ENCODE assay signal across 7 mouse cellular contexts in genomic region chr5:45858368-45858767, GRCm38 (mm10). TPM values are rescaled to one million over a fixed set of nuclear protein-coding genes. Genes with fewer than 3 reads are reported as not detected.
A peak's percentile ranks its signal among the peaks of the same experiment; 100 is the strongest.
DNase-seq lines count a peak whose midpoint lies in the region; ATAC-seq and TF ChIP-seq lines count a peak whose summit lies in the region.

No protein-coding gene starts in this region.

- peak overlapping the region; percentile 83; the same call in 1 of the 2 replicates for H3K4me2 ChIP-seq in lung, postnatal 0 days (replicated peaks; ENCODE audit: low read depth, low read length)
- peak overlapping the region; percentile 86 for H3K4me2 ChIP-seq in forebrain, embryonic 16.5 days (ENCODE audit: low read length)
- H3K4me2 ChIP-seq in limb, embryonic 15.5 days: peak overlapping the region; percentile 76
- H3K4me2 ChIP-seq in stomach, embryonic 15.5 days: peak overlapping the region; percentile 79

- no peak overlapping the region for H3K4me3 ChIP-seq in lung, postnatal 0 days (ENCODE audit: low read depth, low read length)
- no peak overlapping the region for H3K4me3 ChIP-seq in lung, adult 2 months (replicated peaks; ENCODE audit: extremely low read depth, low read depth, low read length)
- peak overlapping the region; percentile 80 for H3K4me3 ChIP-seq in forebrain, embryonic 16.5 days (replicated peaks; ENCODE audit: low read length)
- H3K4me3 ChIP-seq in limb, embryonic 15.5 days: peak overlapping the region; percentile 92
- H3K4me3 ChIP-seq in stomach, embryonic 15.5 days (replicated peaks): peak overlapping the region; percentile 89; the same call in 1 of the 2 replicates

- TF ChIP-seq CTCF in lung, postnatal 0 days (IDR thresholded peaks at IDR 0.05): no peak
- no peak for TF ChIP-seq CTCF in lung, adult 2 months (IDR thresholded peaks at IDR 0.05; ENCODE audit: insufficient read depth, low read length)

- no peak for ATAC-seq in lung, postnatal 0 days
- no peak for ATAC-seq in forebrain, embryonic 16.5 days
- no peak for ATAC-seq in limb, embryonic 15.5 days (ENCODE audit: insufficient number of reproducible peaks, low FRiP score, low TSS enrichment, low read depth)
- ATAC-seq in stomach, embryonic 15.5 days (ENCODE audit: insufficient read depth, low FRiP score, low read depth): no peak

- H3K9me3 ChIP-seq in lung, postnatal 0 days (ENCODE audit: low read length): no peaks in the 10 kb centered on the region
- no peaks in the 10 kb centered on the region for H3K9me3 ChIP-seq in forebrain, embryonic 16.5 days (ENCODE audit: control insufficient read depth, low read length)
- H3K9me3 ChIP-seq in limb, embryonic 15.5 days: no peaks in the 10 kb centered on the region
- H3K9me3 ChIP-seq in stomach, embryonic 15.5 days: no peaks in the 10 kb centered on the region

- no peak overlapping the region for H3K9ac ChIP-seq in lung, postnatal 0 days (replicated peaks; ENCODE audit: low read depth)
- H3K9ac ChIP-seq in forebrain, embryonic 16.5 days (replicated peaks; ENCODE audit: low read depth, low read length): no peak overlapping the region
- H3K9ac ChIP-seq in limb, embryonic 15.5 days: no peak overlapping the region
- no peak overlapping the region for H3K9ac ChIP-seq in stomach, embryonic 15.5 days

- H3K4me1 ChIP-seq in lung, postnatal 0 days (ENCODE audit: insufficient read depth, low read depth, low read length): no peaks in the 10 kb centered on the region
- peaks cover 2% of the 10 kb centered on the region; the same call in 1 of the 2 replicates for H3K4me1 ChIP-seq in lung, adult 2 months (ENCODE audit: control insufficient read depth, insufficient read depth, low read length)
- peaks cover 9% of the 10 kb centered on the region for H3K4me1 ChIP-seq in forebrain, embryonic 16.5 days (replicated peaks; ENCODE audit: control insufficient read depth, insufficient read depth, low read length)
- H3K4me1 ChIP-seq in limb, embryonic 15.5 days: no peaks in the 10 kb centered on the region
- H3K4me1 ChIP-seq in stomach, embryonic 15.5 days: no peaks in the 10 kb centered on the region

- no peak for TF ChIP-seq EP300 in lung, postnatal 0 days (IDR thresholded peaks at IDR 0.05)

- no peak for TF ChIP-seq POLR2A in lung, adult 2 months (IDR thresholded peaks at IDR 0.05; ENCODE audit: borderline replicate concordance, extremely low read depth, low read depth, low read length)

- DNase-seq in lung, postnatal 0 days (ENCODE audit: low spot score): no peak
- DNase-seq in lung, adult 2 months: no peak
- DNase-seq in adrenal gland, postnatal 4 days (ENCODE audit: low spot score in 2 of 2): no peak
- DNase-seq in spleen, adult 18-20 months: no peak

- no peaks in the 10 kb centered on the region for H3K36me3 ChIP-seq in lung, postnatal 0 days (ENCODE audit: insufficient read depth, low read length)
- H3K36me3 ChIP-seq in forebrain, embryonic 16.5 days (ENCODE audit: control insufficient read depth, insufficient read depth): no peaks in the 10 kb centered on the region
- no peaks in the 10 kb centered on the region for H3K36me3 ChIP-seq in limb, embryonic 15.5 days
- H3K36me3 ChIP-seq in stomach, embryonic 15.5 days: no peaks in the 10 kb centered on the region

- H3K27ac ChIP-seq in lung, postnatal 0 days (ENCODE audit: low read length): no peak overlapping the region
- no peak overlapping the region for H3K27ac ChIP-seq in forebrain, embryonic 16.5 days (ENCODE audit: low read length)
- H3K27ac ChIP-seq in limb, embryonic 15.5 days: no peak overlapping the region
- H3K27ac ChIP-seq in stomach, embryonic 15.5 days: no peak overlapping the region

- 84% methylated on average over 2 of the region's 2 CpGs for WGBS in lung, postnatal 0 days
- WGBS in lung, adult 2 months: 89% methylated on average over 2 of the region's 2 CpGs
- 84% methylated on average over 2 of the region's 2 CpGs for WGBS in forebrain, embryonic 16.5 days
- 74% methylated on average over 2 of the region's 2 CpGs for WGBS in limb, embryonic 15.5 days
- WGBS in stomach, embryonic 15.5 days: 85% methylated on average over 2 of the region's 2 CpGs

- H3K27me3 ChIP-seq in lung, postnatal 0 days (replicated peaks; ENCODE audit: insufficient read depth, low read length): no peaks in the 10 kb centered on the region
- no peaks in the 10 kb centered on the region for H3K27me3 ChIP-seq in forebrain, embryonic 16.5 days (replicated peaks; ENCODE audit: control insufficient read depth, insufficient read depth, low read length)
- no peaks in the 10 kb centered on the region; the same call in 1 of the 2 replicates for H3K27me3 ChIP-seq in limb, embryonic 15.5 days
- H3K27me3 ChIP-seq in stomach, embryonic 15.5 days (replicated peaks): no peaks in the 10 kb centered on the region

RNA-seq across cellular contexts. Expression of gene Lcorl, which starts 1.0 kb away (rescaled TPM):
- 15.1 and 17.1 TPM in 2 replicates for polyA plus RNA-seq in lung, postnatal 0 days (2015; fragmentation: Nextera tagmentation; extraction: Ambion mirVana)
- polyA plus RNA-seq in lung, adult 2 months (2012; rRNA removed): 1.4 and 3.2 TPM in 2 replicates
- polyA plus RNA-seq in forebrain, embryonic 16.5 days (2015; fragmentation: Nextera tagmentation; extraction: Ambion mirVana): 53.3 and 56.4 TPM in 2 replicates
- polyA plus RNA-seq in limb, embryonic 15.5 days (2015; fragmentation: Nextera tagmentation; extraction: Ambion mirVana): 18.7 and 20.9 TPM in 2 replicates
- 27.4 and 30.1 TPM in 2 replicates for polyA plus RNA-seq in stomach, embryonic 15.5 days (2015; fragmentation: Nextera tagmentation; extraction: Ambion mirVana)
- total RNA-seq in adrenal gland, postnatal 4 days (2021): 10 to 100 TPM; 32.6 to 33.3 TPM

Comparison
In these comparisons a context has a peak if more than half of its experiments do, and no peak if none do; other contexts are left out.
1. H3K4me3 ChIP-seq: peak in forebrain, embryonic 16.5 days (single experiment), limb, embryonic 15.5 days (single experiment) and stomach, embryonic 15.5 days (single experiment); none in lung, postnatal 0 days (single experiment) and lung, adult 2 months (single experiment).
2. Peak in every context shown above with its lines, with median percentiles within 50 percentile points of each other: H3K4me2 ChIP-seq.